Mouse (Mus musculus) limb, embryonic 12.5 days (tissue): ENCODE data around the gene Per3. TPM values are rescaled to one million over a fixed set of nuclear protein-coding genes. Genes with fewer than 3 reads are reported as not detected.

Source experiments
- ATAC-seq: fragments of 200-750 bp; cut with Nextera tagmentation; 2 replicates; pipeline ENCODE4 v1.8.0; 2017; ENCODE audit warnings: low read depth, moderate TSS enrichment; ENCODE audit not compliant: insufficient number of reproducible peaks, insufficient read depth, low FRiP score, low TSS enrichment
- H3K27ac ChIP-seq: fragments of 300-500 bp; sonication (generic); 2 replicates; pipeline ENCODE4 v1.5.1; 2016; ENCODE audit warnings: mild to moderate bottlenecking, moderate library complexity
- H3K27me3 ChIP-seq: fragments of 300-500 bp; sonication (generic); 2 replicates; pipeline ENCODE4 v1.6.1; 2016; ENCODE audit warnings: mild to moderate bottlenecking, moderate library complexity
- H3K36me3 ChIP-seq: fragments of 300-500 bp; sonication (generic); 2 replicates; pipeline ENCODE4 v1.6.1; 2016; ENCODE audit warnings: mild to moderate bottlenecking, moderate library complexity
- H3K4me1 ChIP-seq: fragments of 300-500 bp; sonication (generic); replicated peaks from 2 replicates; pipeline ENCODE4 v1.6.1; 2016
- H3K4me2 ChIP-seq: fragments of 300-500 bp; sonication (generic); 2 replicates; pipeline ENCODE4 v1.6.1; 2016; ENCODE audit warnings: mild to moderate bottlenecking, moderate library complexity
- H3K4me3 ChIP-seq: fragments of 300-500 bp; sonication (generic); replicated peaks from 2 replicates; pipeline ENCODE4 v1.5.1; 2016; ENCODE audit warnings: mild to moderate bottlenecking
- H3K9ac ChIP-seq: fragments of 300-500 bp; sonication (generic); replicated peaks from 2 replicates; pipeline ENCODE4 v1.6.1; 2016; ENCODE audit warnings: mild to moderate bottlenecking, moderate library complexity
- H3K9me3 ChIP-seq: fragments of 300-500 bp; sonication (generic); 2 replicates; pipeline ENCODE4 v1.6.1; 2016; ENCODE audit warnings: mild to moderate bottlenecking, moderate library complexity
- WGBS: fragments of 180-500 bp; shearing (Covaris S2); methylation state at CpG from one replicate; pipeline ENCODE4 v1.1.7; 2016; 5-methylcytosine and 5-hydroxymethylcytosine counted together
- polyA plus RNA-seq: library from polyadenylated mRNA; unstranded; fragments of >200 nt; fragmentation: Nextera tagmentation; extraction: Ambion mirVana; gene quantifications from 2 replicates; pipeline ENCODE4 v1.2.1, GENCODE M21; 2016

The Per3 gene
- polyA plus RNA-seq = 8.0 and 8.1 TPM in 2 replicates

GRCm38 (mm10) chr4:151044037-151044943, at the start of gene Per3:
Per3 (minus strand) TSS chr4:151044665.
- Histone ChIP-seq H3K36me3 (peaks cover 28% of the 10 kb centered on the region), H3K4me1 (peaks cover 14% of the 10 kb centered on the region), H3K9me3 (no peaks in the 10 kb centered on the region), H3K4me2 (peak within 1 kb of the TSS; percentile 99), H3K27ac (peak within 1 kb of the TSS; percentile 78), H3K27me3 (no peaks in the 10 kb centered on the region), H3K9ac (peak within 1 kb of the TSS; percentile 69), H3K4me3 (peak within 1 kb of the TSS; percentile 63)
- WGBS = under 1% methylated on average over 65 of the region's 79 CpGs
- ATAC-seq = peak; percentile 99

GRCm38 (mm10) chr4:151089270-151089669, 44.8 kb upstream of the Per3 start, which contains the start of gene Gm13090:
Gm13090 (plus strand) TSS chr4:151089570.
- Histone ChIP-seq H3K4me1 (no peaks in the 10 kb centered on the region), H3K27me3 (no peaks in the 10 kb centered on the region), H3K9ac (no peak within 1 kb of the TSS), H3K4me2 (no peak within 1 kb of the TSS), H3K36me3 (peaks cover 23% of the 10 kb centered on the region), H3K27ac (no peak within 1 kb of the TSS), H3K9me3 (no peaks in the 10 kb centered on the region), H3K4me3 (no peak within 1 kb of the TSS)
- 88% methylated on average over 7 of the region's 7 CpGs for WGBS
- ATAC-seq = no peak

GRCm38 (mm10) chr4:151088819-151089218, 44.4 kb upstream of the Per3 start:
- WGBS = 90% methylated on average over 14 of the region's 14 CpGs

GRCm38 (mm10) chr4:151087358-151087757, 42.9 kb upstream of the Per3 start:
- Histone ChIP-seq H3K9ac (no peak overlapping the region), H3K36me3 (peaks cover 40% of the 10 kb centered on the region), H3K27me3 (no peaks in the 10 kb centered on the region), H3K4me1 (no peaks in the 10 kb centered on the region), H3K27ac (no peak overlapping the region), H3K4me3 (no peak overlapping the region), H3K4me2 (no peak overlapping the region), H3K9me3 (no peaks in the 10 kb centered on the region)
- ATAC-seq = no peak
- 93% methylated on average over 1 of the region's 1 CpGs for WGBS

More at GRCm38 (mm10) chr4:151088819-151089218, 44.4 kb upstream of the Per3 start:
- Histone ChIP-seq H3K4me2 (no peak overlapping the region), H3K36me3 (peaks cover 28% of the 10 kb centered on the region), H3K27ac (no peak overlapping the region), H3K4me3 (no peak overlapping the region), H3K4me1 (no peaks in the 10 kb centered on the region), H3K9ac (no peak overlapping the region), H3K27me3 (no peaks in the 10 kb centered on the region), H3K9me3 (no peaks in the 10 kb centered on the region)
- no peak for ATAC-seq

- no peaks in the 10 kb centered on the region for H3K4me1 ChIP-seq
- H3K27ac ChIP-seq = no peak overlapping the region
- no peak overlapping the region for H3K9ac ChIP-seq
- WGBS = 70% methylated on average over 5 of the region's 5 CpGs
- no peak overlapping the region for H3K4me3 ChIP-seq
- H3K36me3 ChIP-seq = peaks cover 76% of the 10 kb centered on the region
- H3K4me2 ChIP-seq = no peak overlapping the region
- no peak for ATAC-seq
- no peaks in the 10 kb centered on the region for H3K9me3 ChIP-seq
- no peaks in the 10 kb centered on the region for H3K27me3 ChIP-seq
Measured at GRCm38 (mm10) chr4:151083027-151083426, 38.6 kb upstream of the Per3 start.

GRCm38 (mm10) chr4:151081977-151082376, 37.5 kb upstream of the Per3 start:
- H3K27ac ChIP-seq = no peak overlapping the region
- ATAC-seq = no peak
- WGBS = 94% methylated on average over 13 of the region's 13 CpGs
- H3K27me3 ChIP-seq = no peaks in the 10 kb centered on the region
- H3K9ac ChIP-seq = no peak overlapping the region
- peaks cover 81% of the 10 kb centered on the region for H3K36me3 ChIP-seq
- no peaks in the 10 kb centered on the region for H3K4me1 ChIP-seq
- H3K4me2 ChIP-seq = no peak overlapping the region
- H3K4me3 ChIP-seq = no peak overlapping the region
- no peaks in the 10 kb centered on the region for H3K9me3 ChIP-seq

- Histone ChIP-seq H3K9ac (no peak overlapping the region), H3K27me3 (no peaks in the 10 kb centered on the region), H3K36me3 (peaks cover 87% of the 10 kb centered on the region), H3K27ac (no peak overlapping the region), H3K4me3 (no peak overlapping the region), H3K9me3 (no peaks in the 10 kb centered on the region), H3K4me2 (no peak overlapping the region), H3K4me1 (no peaks in the 10 kb centered on the region)
- no peak for ATAC-seq
- WGBS = 65% methylated on average over 2 of the region's 2 CpGs
Measured at GRCm38 (mm10) chr4:151081355-151081754, 36.9 kb upstream of the Per3 start.

GRCm38 (mm10) chr4:151074817-151075216, 30.4 kb upstream of the Per3 start:
- WGBS = 94% methylated on average over 15 of the region's 15 CpGs
- Histone ChIP-seq H3K36me3 (peaks cover 66% of the 10 kb centered on the region), H3K9me3 (no peaks in the 10 kb centered on the region), H3K27ac (no peak overlapping the region), H3K4me2 (no peak overlapping the region), H3K4me1 (no peaks in the 10 kb centered on the region), H3K4me3 (no peak overlapping the region), H3K9ac (no peak overlapping the region), H3K27me3 (no peaks in the 10 kb centered on the region)
- ATAC-seq = no peak

GRCm38 (mm10) chr4:151073108-151073744, 28.8 kb upstream of the Per3 start:
- 55% methylated on average over 13 of the region's 13 CpGs for WGBS
- Histone ChIP-seq H3K9me3 (no peaks in the 10 kb centered on the region), H3K36me3 (peaks cover 54% of the 10 kb centered on the region), H3K4me2 (no peak overlapping the region), H3K27me3 (no peaks in the 10 kb centered on the region), H3K4me1 (no peaks in the 10 kb centered on the region), H3K27ac (no peak overlapping the region), H3K9ac (no peak overlapping the region), H3K4me3 (no peak overlapping the region)
- no peak; the same call in 1 of the 2 replicates for ATAC-seq

- Histone ChIP-seq H3K4me2 (no peak overlapping the region), H3K4me1 (no peaks in the 10 kb centered on the region), H3K27me3 (no peaks in the 10 kb centered on the region), H3K27ac (no peak overlapping the region), H3K9me3 (no peaks in the 10 kb centered on the region), H3K4me3 (no peak overlapping the region), H3K36me3 (peaks cover 34% of the 10 kb centered on the region), H3K9ac (no peak overlapping the region)
- WGBS = 85% methylated on average over 7 of the region's 7 CpGs
- no peak for ATAC-seq
Measured at GRCm38 (mm10) chr4:151070962-151071361, 26.5 kb upstream of the Per3 start.

GRCm38 (mm10) chr4:151068751-151069150, 24.3 kb upstream of the Per3 start:
- H3K36me3 ChIP-seq = 0 out of 2 replicates have a peak, but pooled peaks cover 14% of the 10 kb centered on the region
- H3K9me3 ChIP-seq = no peaks in the 10 kb centered on the region
- H3K27ac ChIP-seq = no peak overlapping the region
- no peak overlapping the region for H3K9ac ChIP-seq
- H3K4me1 ChIP-seq = no peaks in the 10 kb centered on the region
- ATAC-seq = no peak
- H3K4me3 ChIP-seq = no peak overlapping the region
- WGBS = 76% methylated on average over 4 of the region's 4 CpGs
- no peaks in the 10 kb centered on the region for H3K27me3 ChIP-seq
- H3K4me2 ChIP-seq = no peak overlapping the region
